Mouse (Mus musculus): ENCODE measurements around the gene Gtf2ird2. TPM values are rescaled to one million over a fixed set of nuclear protein-coding genes. Genes with fewer than 3 reads are reported as not detected.

The Gtf2ird2 gene
- total RNA-seq (2014; fragmentation: Nextera tagmentation) (9.2 and 9.7 TPM in 2 replicates), total RNA-seq (2017) (5.6 and 10.8 TPM in 2 replicates), polyA plus RNA-seq (2012) (3.3 and 4.5 TPM in 2 replicates)

- H3K4me3 ChIP-seq (ENCODE audit: low read depth, low read length) = peak within 1 kb of the TSS; percentile 77
- DNase-seq (ENCODE audit: low spot score) = peak; percentile 94
- no peaks in the 10 kb centered on the region for H3K27me3 ChIP-seq (ENCODE audit: insufficient read depth, low read length)
- H3K9me3 ChIP-seq (replicated peaks) = no peaks in the 10 kb centered on the region
- peak; percentile 93 for ATAC-seq (ENCODE audit: extremely low read depth, insufficient number of reproducible peaks, low FRiP score, poor library complexity, severe bottlenecking)
- TF ChIP-seq GATA2 (IDR thresholded peaks at IDR 0.05; ENCODE audit: borderline replicate concordance, low read depth, low read length) = no peak
- TF ChIP-seq GATA1 (IDR thresholded peaks at IDR 0.05; ENCODE audit: borderline replicate concordance, low read length) = no peak
- no peak for TF ChIP-seq CTCF (IDR thresholded peaks at IDR 0.05; ENCODE audit: low read depth, low read length)
- no peak for TF ChIP-seq POLR2AphosphoS5 (IDR thresholded peaks at IDR 0.05; ENCODE audit: insufficient replicate concordance, low read depth, low read length)
- no peak for TF ChIP-seq TAL1 (conservative IDR thresholded peaks at IDR 0.05; ENCODE audit: low read depth, low read length)
- H3K4me1 ChIP-seq (ENCODE audit: insufficient read depth, low read depth, low read length) = peaks cover 37% of the 10 kb centered on the region
- peaks cover 8% of the 10 kb centered on the region for H3K36me3 ChIP-seq (replicated peaks)
Measured at GRCm38 (mm10) chr5:134183880-134184808, at the start of gene Gtf2ird2. TSS of gene Gtf2ird2 (plus strand) at chr5:134184019.

- TF ChIP-seq CTCF (IDR thresholded peaks at IDR 0.05; ENCODE audit: low read depth, low read length) (no peak), TAL1 (conservative IDR thresholded peaks at IDR 0.05; ENCODE audit: low read depth, low read length) (no peak), GATA1 (IDR thresholded peaks at IDR 0.05; ENCODE audit: borderline replicate concordance, low read length) (no peak), GATA2 (IDR thresholded peaks at IDR 0.05; ENCODE audit: borderline replicate concordance, low read depth, low read length) (no peak), POLR2AphosphoS5 (IDR thresholded peaks at IDR 0.05; ENCODE audit: insufficient replicate concordance, low read depth, low read length) (no peak)
- ATAC-seq (ENCODE audit: extremely low read depth, insufficient number of reproducible peaks, low FRiP score, poor library complexity, severe bottlenecking) = no peak
- Histone ChIP-seq H3K27me3 (ENCODE audit: insufficient read depth, low read length) (no peaks in the 10 kb centered on the region), H3K4me1 (ENCODE audit: insufficient read depth, low read depth, low read length) (no peaks in the 10 kb centered on the region), H3K36me3 (replicated peaks) (no peaks in the 10 kb centered on the region), H3K4me3 (ENCODE audit: low read depth, low read length) (no peak overlapping the region), H3K9me3 (replicated peaks) (peaks cover 6% of the 10 kb centered on the region; the same call in 1 of the 2 replicates)
- DNase-seq (ENCODE audit: low spot score) = no peak
Measured at GRCm38 (mm10) chr5:134136022-134136421, 47.8 kb upstream of the Gtf2ird2 start.

DNA sequence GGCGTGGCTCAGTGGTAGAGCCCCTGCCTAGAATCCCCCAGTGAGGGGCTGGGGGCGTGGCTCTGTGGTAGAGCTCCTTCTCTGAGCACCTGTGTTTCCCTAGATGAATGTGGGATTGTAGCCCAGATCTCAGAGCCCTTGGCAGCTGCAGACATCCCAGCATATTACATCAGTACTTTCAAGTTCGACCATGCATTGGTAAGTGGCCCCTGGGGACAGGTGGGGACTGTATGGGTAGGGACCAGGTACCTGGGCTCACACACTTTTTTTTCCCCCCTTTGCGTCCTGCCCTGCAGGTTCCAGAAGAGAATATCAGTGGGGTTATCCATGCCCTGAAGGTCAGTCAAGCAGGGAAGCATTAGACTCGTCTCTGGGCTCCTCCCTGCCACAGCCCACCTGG lies 45.9 kb upstream of the Gtf2ird2 start:
- Histone ChIP-seq H3K4me1 (ENCODE audit: insufficient read depth, low read depth, low read length) (no peaks in the 10 kb centered on the region), H3K27me3 (ENCODE audit: insufficient read depth, low read length) (no peaks in the 10 kb centered on the region)

GRCm38 (mm10) chr5:134139429-134139828 lies 44.4 kb upstream of the Gtf2ird2 start:
- DNase-seq (ENCODE audit: low spot score) = no peak
- H3K36me3 ChIP-seq (replicated peaks) = no peaks in the 10 kb centered on the region
- no peak for ATAC-seq (ENCODE audit: extremely low read depth, insufficient number of reproducible peaks, low FRiP score, poor library complexity, severe bottlenecking)

More for the DNA sequence above, 45.9 kb upstream of the Gtf2ird2 start:
- Histone ChIP-seq H3K4me3 (ENCODE audit: low read depth, low read length) (no peak overlapping the region), H3K36me3 (replicated peaks) (no peaks in the 10 kb centered on the region), H3K9me3 (replicated peaks) (peaks cover 6% of the 10 kb centered on the region; the same call in 1 of the 2 replicates)
- TF ChIP-seq GATA2 (IDR thresholded peaks at IDR 0.05; ENCODE audit: borderline replicate concordance, low read depth, low read length) = no peak
- TF ChIP-seq GATA1 (IDR thresholded peaks at IDR 0.05; ENCODE audit: borderline replicate concordance, low read length) = no peak
- TF ChIP-seq CTCF (IDR thresholded peaks at IDR 0.05; ENCODE audit: low read depth, low read length) = no peak
- DNase-seq (ENCODE audit: low spot score) (no peak), ATAC-seq (ENCODE audit: extremely low read depth, insufficient number of reproducible peaks, low FRiP score, poor library complexity, severe bottlenecking) (no peak)

GRCm38 (mm10) chr5:134141236-134141635 lies 42.6 kb upstream of the Gtf2ird2 start:
- no peak for ATAC-seq (ENCODE audit: extremely low read depth, insufficient number of reproducible peaks, low FRiP score, poor library complexity, severe bottlenecking)
- Histone ChIP-seq H3K9me3 (replicated peaks) (0 out of 2 replicates have a peak, but pooled peaks cover 2% of the 10 kb centered on the region), H3K4me1 (ENCODE audit: insufficient read depth, low read depth, low read length) (no peaks in the 10 kb centered on the region), H3K36me3 (replicated peaks) (no peaks in the 10 kb centered on the region), H3K4me3 (ENCODE audit: low read depth, low read length) (no peak overlapping the region), H3K27me3 (ENCODE audit: insufficient read depth, low read length) (no peaks in the 10 kb centered on the region; the same call in 1 of the 2 replicates)
- DNase-seq (ENCODE audit: low spot score) = no peak
- TF ChIP-seq GATA1 (IDR thresholded peaks at IDR 0.05; ENCODE audit: borderline replicate concordance, low read length) (no peak), CTCF (IDR thresholded peaks at IDR 0.05; ENCODE audit: low read depth, low read length) (no peak), GATA2 (IDR thresholded peaks at IDR 0.05; ENCODE audit: borderline replicate concordance, low read depth, low read length) (no peak), TAL1 (conservative IDR thresholded peaks at IDR 0.05; ENCODE audit: low read depth, low read length) (no peak), POLR2AphosphoS5 (IDR thresholded peaks at IDR 0.05; ENCODE audit: insufficient replicate concordance, low read depth, low read length) (no peak)

More at GRCm38 (mm10) chr5:134139429-134139828, 44.4 kb upstream of the Gtf2ird2 start:
- Histone ChIP-seq H3K4me3 (ENCODE audit: low read depth, low read length) (no peak overlapping the region), H3K4me1 (ENCODE audit: insufficient read depth, low read depth, low read length) (no peaks in the 10 kb centered on the region), H3K27me3 (ENCODE audit: insufficient read depth, low read length) (no peaks in the 10 kb centered on the region; the same call in 1 of the 2 replicates), H3K9me3 (replicated peaks) (0 out of 2 replicates have a peak, but pooled peaks cover 2% of the 10 kb centered on the region)
- TF ChIP-seq POLR2AphosphoS5 (IDR thresholded peaks at IDR 0.05; ENCODE audit: insufficient replicate concordance, low read depth, low read length) (no peak), TAL1 (conservative IDR thresholded peaks at IDR 0.05; ENCODE audit: low read depth, low read length) (no peak), GATA2 (IDR thresholded peaks at IDR 0.05; ENCODE audit: borderline replicate concordance, low read depth, low read length) (no peak), CTCF (IDR thresholded peaks at IDR 0.05; ENCODE audit: low read depth, low read length) (no peak), GATA1 (IDR thresholded peaks at IDR 0.05; ENCODE audit: borderline replicate concordance, low read length) (no peak)

GRCm38 (mm10) chr5:134142381-134142780 lies 41.4 kb upstream of the Gtf2ird2 start:
- Histone ChIP-seq H3K36me3 (replicated peaks) (peaks cover 9% of the 10 kb centered on the region), H3K9me3 (replicated peaks) (no peaks in the 10 kb centered on the region), H3K27me3 (ENCODE audit: insufficient read depth, low read length) (no peaks in the 10 kb centered on the region; the same call in 1 of the 2 replicates), H3K4me1 (ENCODE audit: insufficient read depth, low read depth, low read length) (no peaks in the 10 kb centered on the region), H3K4me3 (ENCODE audit: low read depth, low read length) (no peak overlapping the region)
- DNase-seq (ENCODE audit: low spot score) = no peak
- no peak for ATAC-seq (ENCODE audit: extremely low read depth, insufficient number of reproducible peaks, low FRiP score, poor library complexity, severe bottlenecking)
- no peak for TF ChIP-seq GATA1 (IDR thresholded peaks at IDR 0.05; ENCODE audit: borderline replicate concordance, low read length)
- no peak for TF ChIP-seq CTCF (IDR thresholded peaks at IDR 0.05; ENCODE audit: low read depth, low read length)
- no peak for TF ChIP-seq POLR2AphosphoS5 (IDR thresholded peaks at IDR 0.05; ENCODE audit: insufficient replicate concordance, low read depth, low read length)
- no peak for TF ChIP-seq TAL1 (conservative IDR thresholded peaks at IDR 0.05; ENCODE audit: low read depth, low read length)
- TF ChIP-seq GATA2 (IDR thresholded peaks at IDR 0.05; ENCODE audit: borderline replicate concordance, low read depth, low read length) = no peak
